Mouse (Mus musculus) lung, embryonic 14.5 days (tissue): Measurements from ENCODE around the gene Ccdc149. TPM values are rescaled to one million over a fixed set of nuclear protein-coding genes. Genes with fewer than 3 reads are reported as not detected.
A peak's percentile ranks its signal among the peaks of the same experiment; 100 is the strongest.

Experiments used
- ATAC-seq: fragments of 200-750 bp; cut with Nextera tagmentation; 2 replicates; pipeline ENCODE4 v1.8.0; 2017; ENCODE audit warnings: mild to moderate bottlenecking, moderate TSS enrichment, moderate library complexity; ENCODE audit not compliant: insufficient read depth
- DNase-seq: peaks from one replicate; pipeline ENCODE4 v3.0.0-alpha.2; 2015
- H3K27ac ChIP-seq: fragments of 300-500 bp; sonication (generic); 2 replicates; pipeline ENCODE4 v1.5.1; 2014; ENCODE audit warnings: low read depth, mild to moderate bottlenecking, moderate library complexity
- H3K27me3 ChIP-seq: fragments of 300-500 bp; sonication (generic); 2 replicates; pipeline ENCODE4 v1.6.1; 2014; ENCODE audit warnings: low read length, control low read depth; ENCODE audit not compliant: insufficient read depth
- H3K36me3 ChIP-seq: fragments of 300-500 bp; sonication (generic); 2 replicates; pipeline ENCODE4 v1.6.1; 2014; ENCODE audit warnings: control low read depth; ENCODE audit not compliant: insufficient read depth
- H3K4me1 ChIP-seq: fragments of 300-500 bp; sonication (generic); 2 replicates; pipeline ENCODE4 v1.6.1; 2014; ENCODE audit warnings: antibody characterized with exemption, control low read depth; ENCODE audit not compliant: insufficient read depth
- H3K4me2 ChIP-seq: fragments of 300-500 bp; sonication (generic); 2 replicates; pipeline ENCODE4 v1.6.1; 2014; ENCODE audit warnings: mild to moderate bottlenecking
- H3K4me3 ChIP-seq: fragments of 300-500 bp; sonication (generic); 2 replicates; pipeline ENCODE4 v1.5.1; 2014; ENCODE audit warnings: low read depth, low read length
- H3K9ac ChIP-seq: fragments of 300-500 bp; sonication (generic); 2 replicates; pipeline ENCODE4 v1.6.1; 2014
- H3K9me3 ChIP-seq: fragments of 300-500 bp; sonication (generic); 2 replicates; pipeline ENCODE4 v1.6.1; 2016; ENCODE audit warnings: low read depth, low read length, control low read depth
- CTCF ChIP-seq: IDR thresholded peaks from 2 replicates; pipeline ENCODE4 v1.5.1; 2016; ENCODE audit warnings: antibody characterized with exemption, low read depth
- WGBS: fragments of 180-500 bp; shearing (Covaris S2); extraction: QIAGEN DNeasy Blood & Tissue Kit; methylation state at CpG from one replicate; pipeline ENCODE4 v1.1.7; 2014; 5-methylcytosine and 5-hydroxymethylcytosine counted together
- polyA plus RNA-seq: library from polyadenylated mRNA; unstranded; fragments of >200 nt; fragmentation: Nextera tagmentation; extraction: Ambion mirVana; gene quantifications from 2 replicates; pipeline ENCODE4 v1.2.1, GENCODE M21; 2014

Gene Ccdc149
- polyA plus RNA-seq, 1 experiment from 2014 or later, result 2.8 TPM

- H3K4me3 ChIP-seq, result no peak overlapping the region
Measured at GRCm38 (mm10) chr5:52354441-52354840, 116.9 kb downstream of the Ccdc149 start.

GRCm38 (mm10) chr5:52352730-52353129, 118.6 kb downstream of the Ccdc149 start:
- no peaks in the 10 kb centered on the region for H3K27me3 ChIP-seq
- H3K36me3 ChIP-seq, result no peaks in the 10 kb centered on the region
- no peak overlapping the region for H3K4me2 ChIP-seq
- WGBS, result 69% methylated on average over 5 of the region's 5 CpGs
- no peak overlapping the region for H3K27ac ChIP-seq
- no peak overlapping the region for H3K9ac ChIP-seq
- H3K4me1 ChIP-seq, result no peaks in the 10 kb centered on the region
- no peak overlapping the region for H3K4me3 ChIP-seq
- DNase-seq (no peak), ATAC-seq (no peak)
- no peak for TF ChIP-seq CTCF
- no peaks in the 10 kb centered on the region for H3K9me3 ChIP-seq

More at GRCm38 (mm10) chr5:52354441-52354840, 116.9 kb downstream of the Ccdc149 start:
- Histone ChIP-seq H3K27ac (no peak overlapping the region), H3K27me3 (no peaks in the 10 kb centered on the region), H3K4me2 (no peak overlapping the region), H3K36me3 (no peaks in the 10 kb centered on the region), H3K9ac (no peak overlapping the region), H3K4me1 (no peaks in the 10 kb centered on the region), H3K9me3 (no peaks in the 10 kb centered on the region)
- 23% methylated on average over 4 of the region's 4 CpGs for WGBS
- DNase-seq (peak; percentile 76), ATAC-seq (peak; percentile 88)
- TF ChIP-seq CTCF, result no peak

- ATAC-seq (no peak), DNase-seq (no peak)
- Histone ChIP-seq H3K4me3 (no peak overlapping the region), H3K27me3 (no peaks in the 10 kb centered on the region), H3K4me2 (no peak overlapping the region), H3K9ac (no peak overlapping the region), H3K4me1 (no peaks in the 10 kb centered on the region), H3K9me3 (no peaks in the 10 kb centered on the region), H3K36me3 (no peaks in the 10 kb centered on the region), H3K27ac (no peak overlapping the region)
- WGBS, result 92% methylated on average over 2 of the region's 2 CpGs
- no peak for TF ChIP-seq CTCF
Measured at GRCm38 (mm10) chr5:52351561-52351960, 119.8 kb downstream of the Ccdc149 start.

- H3K27me3 ChIP-seq, result no peaks in the 10 kb centered on the region
- H3K4me1 ChIP-seq, result no peaks in the 10 kb centered on the region
- H3K36me3 ChIP-seq, result no peaks in the 10 kb centered on the region
- no peaks in the 10 kb centered on the region for H3K9me3 ChIP-seq
- H3K27ac ChIP-seq, result no peak overlapping the region
- TF ChIP-seq CTCF, result no peak
- H3K9ac ChIP-seq, result no peak overlapping the region
- WGBS, result 60% methylated on average over 2 of the region's 2 CpGs
- no peak overlapping the region for H3K4me3 ChIP-seq
- H3K4me2 ChIP-seq, result no peak overlapping the region
- ATAC-seq (no peak), DNase-seq (peak; percentile 38)
Measured at GRCm38 (mm10) chr5:52350451-52350850, 120.9 kb downstream of the Ccdc149 start.

- no peak overlapping the region for H3K27ac ChIP-seq
- WGBS, result 35% methylated on average over 2 of the region's 2 CpGs
Measured at GRCm38 (mm10) chr5:52346890-52347289, 124.4 kb downstream of the Ccdc149 start.

GRCm38 (mm10) chr5:52339134-52339533, 132.2 kb downstream of the Ccdc149 start:
- no peaks in the 10 kb centered on the region for H3K4me1 ChIP-seq
- no peak for ATAC-seq

More at GRCm38 (mm10) chr5:52346890-52347289, 124.4 kb downstream of the Ccdc149 start:
- Histone ChIP-seq H3K27me3 (no peaks in the 10 kb centered on the region), H3K4me1 (no peaks in the 10 kb centered on the region), H3K36me3 (no peaks in the 10 kb centered on the region), H3K4me3 (no peak overlapping the region), H3K4me2 (no peak overlapping the region), H3K9me3 (no peaks in the 10 kb centered on the region), H3K9ac (no peak overlapping the region)
- no peak for TF ChIP-seq CTCF
- ATAC-seq (no peak), DNase-seq (no peak)

GRCm38 (mm10) chr5:52335590-52335989, 135.7 kb downstream of the Ccdc149 start:
- DNase-seq, result peak; percentile 45

More at GRCm38 (mm10) chr5:52339134-52339533, 132.2 kb downstream of the Ccdc149 start:
- no peak overlapping the region for H3K4me2 ChIP-seq
- no peak overlapping the region for H3K9ac ChIP-seq
- no peak for TF ChIP-seq CTCF
- WGBS, result 81% methylated on average over 2 of the region's 2 CpGs
- no peaks in the 10 kb centered on the region for H3K27me3 ChIP-seq
- no peaks in the 10 kb centered on the region for H3K9me3 ChIP-seq
- H3K27ac ChIP-seq, result no peak overlapping the region
- DNase-seq, result no peak
- no peaks in the 10 kb centered on the region for H3K36me3 ChIP-seq
- no peak overlapping the region for H3K4me3 ChIP-seq

GRCm38 (mm10) chr5:52332120-52332519, 139.2 kb downstream of the Ccdc149 start:
- H3K4me3 ChIP-seq, result no peak overlapping the region
- 21% methylated on average over 8 of the region's 8 CpGs for WGBS
- ATAC-seq (no peak), DNase-seq (no peak)
- no peak overlapping the region for H3K9ac ChIP-seq
- H3K4me1 ChIP-seq, result no peaks in the 10 kb centered on the region
- H3K36me3 ChIP-seq, result no peaks in the 10 kb centered on the region
- no peak overlapping the region for H3K27ac ChIP-seq
- TF ChIP-seq CTCF, result no peak
- H3K27me3 ChIP-seq, result no peaks in the 10 kb centered on the region
- H3K4me2 ChIP-seq, result no peak overlapping the region
- H3K9me3 ChIP-seq, result no peaks in the 10 kb centered on the region

More at GRCm38 (mm10) chr5:52335590-52335989, 135.7 kb downstream of the Ccdc149 start:
- Histone ChIP-seq H3K4me3 (no peak overlapping the region), H3K36me3 (no peaks in the 10 kb centered on the region), H3K4me1 (no peaks in the 10 kb centered on the region), H3K27ac (no peak overlapping the region), H3K9me3 (no peaks in the 10 kb centered on the region), H3K4me2 (no peak overlapping the region), H3K27me3 (no peaks in the 10 kb centered on the region), H3K9ac (no peak overlapping the region)
- no peak for ATAC-seq
- 57% methylated on average over 3 of the region's 3 CpGs for WGBS
- no peak for TF ChIP-seq CTCF

Other genes with a start within 250 kb of the Ccdc149 start
- gene Sod3, start 107.7 kb downstream of the Ccdc149 start, polyA plus RNA-seq, result 0.26 and 0.53 TPM in 2 replicates
- gene Lgi2, start 94.9 kb upstream of the Ccdc149 start, polyA plus RNA-seq, result 2.3 and 2.5 TPM in 2 replicates
- 9.2 and 10.4 TPM in 2 replicates for gene Sepsecs, start 198.2 kb upstream of the Ccdc149 start, polyA plus RNA-seq